Mouse (Mus musculus) left cerebral cortex, postnatal 25 days (tissue): ENCODE measurements around the gene Zfp688. TPM values are rescaled to one million over a fixed set of nuclear protein-coding genes. Genes with fewer than 3 reads are reported as not detected.
"Not testable (repeated sequence)": the region's sequence is repeated elsewhere in the genome, so short reads cannot be mapped to it uniquely, and the experiment has no call there.

Source experiments
- DNase-seq, 2 experiments: peaks; one replicate each; pipeline ENCODE4 v3.0.0; 2022; ENCODE audit warnings: low spot score in 2 of 2, mixed read lengths in 1 of 2
- intact Hi-C: fragments of 180-260 bp; cut with DNase I; formaldehyde crosslinking; loops from one replicate; pipeline ENCODE4 v1.15.1; 2025
- total RNA-seq, 2 experiments: library from RNA; stranded (reverse); gene quantifications; 2 replicates each; pipeline ENCODE4 v1.2.3; 2021

Gene Zfp688
- 10 to 100 TPM; 13.0 to 16.8 TPM for total RNA-seq

- DNase-seq = peak; percentile 89 to 93
- intact Hi-C loops = no loop called here
Observed at GRCm38 (mm10) chr7:127421388-127422191, at the start of gene Zfp688. Gene Zfp688 (minus strand): TSS chr7:127422068.

- intact Hi-C loops = loop anchor here (2.0 to 5.0 kb wide), 2 partner anchors 23 to 109 kb away; partner anchors contain the start of gene Zfp689
- no peak for DNase-seq
Observed at GRCm38 (mm10) chr7:127471646-127472010, 49.8 kb upstream of the Zfp688 start.

- intact Hi-C loops = loop anchor here (2.0 to 5.0 kb wide), 2 partner anchors 22 to 109 kb away; partner anchors contain the start of gene Zfp689
- peak; percentile 93 to 99 for DNase-seq
Observed at GRCm38 (mm10) chr7:127470743-127471645, 49.1 kb upstream of the Zfp688 start.

- DNase-seq = peak; percentile 14 to 31
- intact Hi-C loops = loop anchor here (2.0 to 5.0 kb wide), 2 partner anchors 21 to 108 kb away; partner anchors contain the start of gene Zfp689
Observed at GRCm38 (mm10) chr7:127470011-127470715, 48.3 kb upstream of the Zfp688 start.

GRCm38 (mm10) chr7:127466606-127467005 is 44.7 kb upstream of the Zfp688 start:
- no peak for DNase-seq
- intact Hi-C loops = no loop called here

- DNase-seq, intact Hi-C loops: not testable (repeated sequence)
Observed at GRCm38 (mm10) chr7:127465670-127466069, 43.8 kb upstream of the Zfp688 start.

GRCm38 (mm10) chr7:127465191-127465590 is 43.3 kb upstream of the Zfp688 start:
- intact Hi-C loops = no loop called here
- no peak for DNase-seq

- intact Hi-C loops, DNase-seq: not testable (repeated sequence)
Observed at GRCm38 (mm10) chr7:127459311-127459710, 37.4 kb upstream of the Zfp688 start, which contains the start of gene Prr14. Gene Prr14 (plus strand): TSS chr7:127459611.

- intact Hi-C loops = not testable (repeated sequence)
Observed at GRCm38 (mm10) chr7:127458371-127459122, 36.7 kb upstream of the Zfp688 start.

GRCm38 (mm10) chr7:127454905-127455304 is 33.0 kb upstream of the Zfp688 start:
- DNase-seq = no peak
- intact Hi-C loops = no loop called here

More at GRCm38 (mm10) chr7:127458371-127459122, 36.7 kb upstream of the Zfp688 start:
- DNase-seq = not testable (repeated sequence)

GRCm38 (mm10) chr7:127453056-127453455 is 31.2 kb upstream of the Zfp688 start:
- intact Hi-C loops = no loop called here
- DNase-seq = no peak

GRCm38 (mm10) chr7:127449966-127450365 is 28.1 kb upstream of the Zfp688 start:
- intact Hi-C loops = loop anchor here (2.0 kb wide), 1 partner anchor 21 kb away; no protein-coding TSS in a partner anchor
- DNase-seq = no peak

- peak; percentile 93 to 98 for DNase-seq
- intact Hi-C loops = loop anchor here (2.0 kb wide), 1 partner anchor 22 kb away; no protein-coding TSS in a partner anchor
Observed at GRCm38 (mm10) chr7:127448521-127449300, 26.8 kb upstream of the Zfp688 start, which contains the start of gene Zfp689. Gene Zfp689 (minus strand): TSS chr7:127449158.

- DNase-seq = no peak
- intact Hi-C loops = no loop called here
Observed at GRCm38 (mm10) chr7:127443976-127444375, 22.1 kb upstream of the Zfp688 start.

- no peak for DNase-seq
- intact Hi-C loops = no loop called here
Observed at GRCm38 (mm10) chr7:127437724-127438123, 15.9 kb upstream of the Zfp688 start.

GRCm38 (mm10) chr7:127435206-127435605 is 13.3 kb upstream of the Zfp688 start:
- intact Hi-C loops = no loop called here
- no peak for DNase-seq

- intact Hi-C loops = no loop called here
- DNase-seq = no peak
Observed at GRCm38 (mm10) chr7:127426354-127426753, 4.5 kb upstream of the Zfp688 start.

- intact Hi-C loops = no loop called here
- DNase-seq = no peak
Observed at GRCm38 (mm10) chr7:127425911-127426310, 4.0 kb upstream of the Zfp688 start.
